ENCODE assay signal across 9 mouse cellular contexts in the genomic region with DNA sequence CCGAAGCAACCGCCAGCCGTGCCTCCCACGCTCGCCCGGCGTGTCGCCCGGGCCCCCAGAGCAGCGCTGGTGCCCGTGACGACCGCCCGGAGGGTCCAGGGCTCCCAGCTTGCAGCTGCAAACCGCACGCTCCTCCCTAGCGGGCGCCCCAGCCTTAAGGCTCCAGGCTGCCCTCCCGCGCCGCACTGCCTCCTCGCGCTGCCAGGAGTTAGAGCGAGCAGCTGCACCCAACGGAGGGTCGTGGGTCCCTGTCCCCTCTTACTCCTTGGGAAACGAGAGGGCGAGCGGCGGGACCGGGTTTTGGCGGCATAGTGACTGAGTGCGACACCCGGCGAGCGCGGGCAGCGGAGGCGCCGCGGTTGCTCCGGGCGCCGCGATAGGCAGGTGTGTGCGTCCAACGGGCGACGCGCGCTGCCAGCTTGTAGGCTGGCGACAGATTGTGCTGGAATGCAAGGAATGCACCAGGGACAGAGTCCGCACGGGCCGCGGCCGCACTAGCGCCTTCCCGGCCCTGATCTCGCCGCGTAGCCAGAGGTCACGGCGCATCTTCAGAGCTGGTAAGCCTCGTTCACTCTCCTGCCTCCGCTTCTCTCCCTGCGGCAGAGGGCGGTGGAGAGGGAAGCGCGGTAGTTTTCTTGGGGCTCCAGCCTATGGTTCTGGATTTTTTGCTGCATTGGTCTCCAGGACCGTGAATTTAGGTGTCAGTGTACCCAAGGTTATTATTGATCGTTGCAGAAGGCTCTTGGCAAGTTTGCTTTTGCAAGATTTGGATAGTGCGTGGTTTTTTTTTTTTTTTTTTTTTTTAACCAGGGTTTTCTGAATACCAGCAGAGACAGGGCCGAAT. TPM values are rescaled to one million over a fixed set of nuclear protein-coding genes. Genes with fewer than 3 reads are reported as not detected.
DNase-seq lines count a peak whose midpoint lies in the region; ATAC-seq and TF ChIP-seq lines count a peak whose summit lies in the region.
"Had no signal": no experiment of that assay in that cellular context is flagged by ENCODE, and none has a peak within 500 bp of the region (broad histone marks: within the 10 kb centered on the region; RNA-seq: fewer than 3 reads in every experiment).

No protein-coding gene starts in this region.

- peak overlapping the region; percentile 77 for H3K4me2 ChIP-seq in embryonic facial prominence, embryonic 15.5 days (replicated peaks)
- peak overlapping the region; percentile 66 for H3K4me2 ChIP-seq in heart, embryonic 12.5 days
- peak overlapping the region; percentile 62 for H3K4me2 ChIP-seq in kidney, embryonic 16.5 days (replicated peaks; ENCODE audit: low read depth, low read length)
- peak overlapping the region; percentile 71 for H3K4me2 ChIP-seq in midbrain, postnatal 0 days (ENCODE audit: low read depth, low read length, poor library complexity, severe bottlenecking)

- no peaks in the 10 kb centered on the region for H3K9me3 ChIP-seq in embryonic facial prominence, embryonic 15.5 days (replicated peaks)
- H3K9me3 ChIP-seq in heart, embryonic 12.5 days (replicated peaks): no peaks in the 10 kb centered on the region
- no peaks in the 10 kb centered on the region for H3K9me3 ChIP-seq in kidney, embryonic 16.5 days (ENCODE audit: low read length)
- no peaks in the 10 kb centered on the region for H3K9me3 ChIP-seq in midbrain, postnatal 0 days (ENCODE audit: low read length)

- WGBS in embryonic facial prominence, embryonic 15.5 days: 1% methylated on average over 74 of the region's 74 CpGs
- WGBS in heart, embryonic 12.5 days: under 1% methylated on average over 73 of the region's 74 CpGs
- WGBS in kidney, embryonic 16.5 days: under 1% methylated on average over 74 of the region's 74 CpGs
- under 1% methylated on average over 71 of the region's 74 CpGs for WGBS in midbrain, postnatal 0 days

- H3K4me1 ChIP-seq in embryonic facial prominence, embryonic 15.5 days: peaks cover 24% of the 10 kb centered on the region
- H3K4me1 ChIP-seq in heart, embryonic 12.5 days (replicated peaks): peaks cover 16% of the 10 kb centered on the region
- peaks cover 26% of the 10 kb centered on the region for H3K4me1 ChIP-seq in kidney, embryonic 16.5 days (ENCODE audit: insufficient read depth, low read length)
- H3K4me1 ChIP-seq in midbrain, postnatal 0 days (ENCODE audit: insufficient read depth, low read length): peaks cover 9% of the 10 kb centered on the region; the same call in 1 of the 2 replicates

- no peaks in the 10 kb centered on the region for H3K27me3 ChIP-seq in embryonic facial prominence, embryonic 15.5 days
- no peaks in the 10 kb centered on the region for H3K27me3 ChIP-seq in heart, embryonic 12.5 days (replicated peaks)
- H3K27me3 ChIP-seq in kidney, embryonic 16.5 days (ENCODE audit: insufficient read depth, low read length): no peaks in the 10 kb centered on the region
- H3K27me3 ChIP-seq in midbrain, postnatal 0 days (ENCODE audit: insufficient read depth, low read length): no peaks in the 10 kb centered on the region

- H3K9ac ChIP-seq in embryonic facial prominence, embryonic 15.5 days: peak overlapping the region; percentile 82
- peak overlapping the region; percentile 89 for H3K9ac ChIP-seq in heart, embryonic 12.5 days
- peak overlapping the region; percentile 92 for H3K9ac ChIP-seq in kidney, embryonic 16.5 days (replicated peaks; ENCODE audit: low read length)
- H3K9ac ChIP-seq in midbrain, postnatal 0 days (replicated peaks; ENCODE audit: low read length, poor library complexity, severe bottlenecking): peak overlapping the region; percentile 77

- peak overlapping the region; percentile 96 for H3K4me3 ChIP-seq in embryonic facial prominence, embryonic 15.5 days (replicated peaks)
- peak overlapping the region; percentile 73 for H3K4me3 ChIP-seq in heart, embryonic 12.5 days
- peak overlapping the region; percentile 91 for H3K4me3 ChIP-seq in kidney, embryonic 16.5 days (ENCODE audit: low read length)
- H3K4me3 ChIP-seq in midbrain, postnatal 0 days (ENCODE audit: low read depth, low read length): peak overlapping the region; percentile 92

- no peaks in the 10 kb centered on the region for H3K36me3 ChIP-seq in embryonic facial prominence, embryonic 15.5 days
- no peaks in the 10 kb centered on the region for H3K36me3 ChIP-seq in heart, embryonic 12.5 days
- no peaks in the 10 kb centered on the region for H3K36me3 ChIP-seq in kidney, embryonic 16.5 days (ENCODE audit: insufficient read depth, low read length)
- H3K36me3 ChIP-seq in midbrain, postnatal 0 days (ENCODE audit: insufficient read depth, low read length): no peaks in the 10 kb centered on the region

- DNase-seq in 3T3-L1 (ENCODE audit: low read depth, low spot score): peak; percentile 66
- peak; percentile 35 to 37 for DNase-seq in adrenal gland, postnatal 4 days (ENCODE audit: low spot score in 2 of 2)
- DNase-seq in liver: peak; percentile 66
- DNase-seq in midbrain, postnatal 0 days (ENCODE audit: low spot score): peak; percentile 75
- DNase-seq in spleen, postnatal 36 days (ENCODE audit: low spot score in 2 of 2): peak; percentile 22 to 37

- TF ChIP-seq CTCF in midbrain, postnatal 0 days (IDR thresholded peaks at IDR 0.05): peak; percentile 60

- ATAC-seq in embryonic facial prominence, embryonic 15.5 days (ENCODE audit: insufficient number of reproducible peaks, low FRiP score, low TSS enrichment, low read depth): peak; percentile 59
- ATAC-seq in heart, embryonic 12.5 days (ENCODE audit: insufficient number of reproducible peaks, low FRiP score): peak; percentile 72
- peak; percentile 81 for ATAC-seq in kidney, embryonic 16.5 days (ENCODE audit: low FRiP score, low TSS enrichment)
- ATAC-seq in midbrain, postnatal 0 days (ENCODE audit: low FRiP score): peak; percentile 72

- H3K27ac ChIP-seq in embryonic facial prominence, embryonic 15.5 days (replicated peaks): peak overlapping the region; percentile 83
- H3K27ac ChIP-seq in heart, embryonic 12.5 days (ENCODE audit: poor library complexity, severe bottlenecking): peak overlapping the region; percentile 93
- H3K27ac ChIP-seq in kidney, embryonic 16.5 days (ENCODE audit: low read length): peak overlapping the region; percentile 93
- H3K27ac ChIP-seq in midbrain, postnatal 0 days (ENCODE audit: low read depth, low read length): peak overlapping the region; percentile 80

RNA-seq across cellular contexts. Expression of a gene that starts 1.0 kb away (rescaled TPM):
- 10 to 100 TPM; 62.6 to 82.9 TPM for total RNA-seq in adrenal gland, postnatal 4 days (2021)
- polyA plus RNA-seq in embryonic facial prominence, embryonic 15.5 days (2015; fragmentation: Nextera tagmentation; extraction: Ambion mirVana): 26.1 and 29.2 TPM in 2 replicates
- polyA plus RNA-seq in heart, embryonic 12.5 days (2016; fragmentation: Nextera tagmentation; extraction: Ambion mirVana): 30.6 and 34.5 TPM in 2 replicates
- 23.5 and 27.6 TPM in 2 replicates for polyA plus RNA-seq in kidney, embryonic 16.5 days (2015; fragmentation: Nextera tagmentation; extraction: Ambion mirVana)
- total RNA-seq in midbrain, postnatal 0 days (2014; rRNA removed): 87.1 and 105 TPM in 2 replicates
- polyA plus RNA-seq in midbrain, postnatal 0 days (2015; fragmentation: Nextera tagmentation; extraction: Ambion mirVana): 19.3 and 21.6 TPM in 2 replicates
- total RNA-seq: MEL had no signal

RNA-seq across cellular contexts. Expression of a gene that starts 1.2 kb away (rescaled TPM):
- total RNA-seq in adrenal gland, postnatal 4 days (2021): 1 to 10 TPM; 1.5 to 2.5 TPM
- 1.3 and 1.6 TPM in 2 replicates for polyA plus RNA-seq in embryonic facial prominence, embryonic 15.5 days (2015; fragmentation: Nextera tagmentation; extraction: Ambion mirVana)
- 0.54 and 0.73 TPM in 2 replicates for polyA plus RNA-seq in heart, embryonic 12.5 days (2016; fragmentation: Nextera tagmentation; extraction: Ambion mirVana)
- polyA plus RNA-seq in kidney, embryonic 16.5 days (2015; fragmentation: Nextera tagmentation; extraction: Ambion mirVana): 1.4 and 1.6 TPM in 2 replicates
- 5.3 and 6.0 TPM in 2 replicates for total RNA-seq in midbrain, postnatal 0 days (2014; rRNA removed)
- 6.5 and 7.7 TPM in 2 replicates for polyA plus RNA-seq in midbrain, postnatal 0 days (2015; fragmentation: Nextera tagmentation; extraction: Ambion mirVana)
- total RNA-seq: MEL had no signal

Comparison
In these comparisons a context has a peak if more than half of its experiments do, and no peak if none do; other contexts are left out.
1. Peak in every context shown above with its lines: DNase-seq, ATAC-seq, H3K4me3 ChIP-seq and H3K27ac ChIP-seq.